Mouse (Mus musculus): Measurements from ENCODE around the gene Anks6. TPM values are rescaled to one million over a fixed set of nuclear protein-coding genes. Genes with fewer than 3 reads are reported as not detected.

Gene Anks6
- polyA plus RNA-seq, 1 experiment from 2014 or later, result 6.2 TPM

DNA sequence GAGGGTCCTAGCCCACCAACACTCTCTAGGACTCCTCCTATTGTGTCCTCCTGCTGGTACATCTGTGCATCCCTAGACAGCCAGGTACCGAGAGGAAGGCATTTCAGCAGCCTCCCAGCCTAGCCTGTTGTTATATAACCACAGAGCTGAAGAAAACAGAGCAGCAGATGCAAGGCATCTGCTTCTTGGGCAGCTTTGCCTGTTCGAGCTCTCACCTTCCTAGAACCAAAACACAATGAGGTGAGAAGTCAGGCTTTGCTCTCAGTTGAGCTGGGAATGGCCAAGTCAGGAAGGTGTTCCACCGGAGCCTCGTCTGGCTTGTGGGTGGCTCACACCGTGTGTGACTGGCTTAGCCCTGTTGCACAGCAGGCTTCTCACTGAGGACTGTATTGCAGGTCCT is 74.3 kb downstream of the Anks6 start:
- no peak overlapping the region for H3K4me2 ChIP-seq (replicated peaks)
- H3K9ac ChIP-seq, result no peak overlapping the region
- H3K27me3 ChIP-seq, result peaks cover 28% of the 10 kb centered on the region
- WGBS, result 73% methylated on average over 5 of the region's 5 CpGs
- H3K4me3 ChIP-seq, result no peak overlapping the region
- no peak for ATAC-seq (ENCODE audit: low FRiP score, low read depth)
- H3K9me3 ChIP-seq, result no peaks in the 10 kb centered on the region
- H3K27ac ChIP-seq, result no peak overlapping the region
- H3K36me3 ChIP-seq, result no peaks in the 10 kb centered on the region
- H3K4me1 ChIP-seq, result no peaks in the 10 kb centered on the region

DNA sequence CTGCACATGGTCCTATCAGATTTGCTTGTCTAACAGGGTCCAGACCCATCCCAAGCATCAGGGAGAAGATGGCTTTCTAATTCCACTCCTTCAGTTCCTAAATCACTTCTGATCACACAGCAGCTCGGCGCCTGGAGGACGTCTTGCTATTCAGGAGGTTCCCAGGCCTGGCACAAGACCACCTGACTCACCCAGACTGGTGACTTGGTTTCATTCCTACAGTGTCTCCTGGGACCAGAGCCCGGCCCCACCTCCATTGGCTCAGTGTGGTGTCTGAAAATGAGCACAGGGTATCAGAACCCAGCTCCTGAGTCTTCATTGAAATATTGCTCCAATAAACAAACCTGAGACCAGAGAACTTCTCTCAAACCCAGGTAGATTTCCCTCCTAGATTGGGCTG is 75.1 kb downstream of the Anks6 start:
- H3K9me3 ChIP-seq, result no peaks in the 10 kb centered on the region
- H3K4me3 ChIP-seq, result no peak overlapping the region
- H3K4me1 ChIP-seq, result no peaks in the 10 kb centered on the region
- WGBS, result 82% methylated on average over 4 of the region's 4 CpGs
- no peak overlapping the region for H3K27ac ChIP-seq
- no peak overlapping the region for H3K9ac ChIP-seq
- ATAC-seq (ENCODE audit: low FRiP score, low read depth), result no peak
- no peaks in the 10 kb centered on the region for H3K36me3 ChIP-seq
- peaks cover 22% of the 10 kb centered on the region for H3K27me3 ChIP-seq
- no peak overlapping the region for H3K4me2 ChIP-seq (replicated peaks)

DNA sequence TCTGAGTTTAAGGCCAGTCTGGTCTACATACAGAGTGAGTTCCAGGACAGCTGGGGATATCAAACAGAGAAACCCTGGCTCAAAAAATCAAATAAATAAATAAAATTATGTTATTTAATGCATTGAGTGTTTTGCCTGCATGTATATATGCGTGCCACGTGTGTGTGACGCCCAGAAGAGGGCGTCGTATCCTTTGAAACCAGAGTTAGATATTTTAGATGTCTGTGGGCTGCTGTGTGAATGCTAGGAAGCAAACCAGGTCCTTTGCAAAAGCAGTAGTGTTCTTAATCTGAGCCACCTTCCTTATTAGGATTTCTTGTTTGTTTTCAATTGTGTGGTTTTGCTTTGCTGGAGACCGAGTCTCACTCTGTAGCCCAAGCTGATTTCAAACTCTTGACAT is 78.9 kb downstream of the Anks6 start:
- H3K9ac ChIP-seq, result no peak overlapping the region
- no peak for ATAC-seq (ENCODE audit: low FRiP score, low read depth)
- H3K4me1 ChIP-seq, result no peaks in the 10 kb centered on the region
- whole genome bisulfite sequencing, result 83% methylated on average over 6 of the region's 6 CpGs
- no peak overlapping the region for H3K27ac ChIP-seq
- H3K4me2 ChIP-seq (replicated peaks), result no peak overlapping the region
- no peaks in the 10 kb centered on the region for H3K36me3 ChIP-seq
- H3K4me3 ChIP-seq, result no peak overlapping the region
- no peaks in the 10 kb centered on the region for H3K9me3 ChIP-seq
- 0 out of 2 replicates have a peak, but pooled peaks cover 6% of the 10 kb centered on the region for H3K27me3 ChIP-seq

DNA sequence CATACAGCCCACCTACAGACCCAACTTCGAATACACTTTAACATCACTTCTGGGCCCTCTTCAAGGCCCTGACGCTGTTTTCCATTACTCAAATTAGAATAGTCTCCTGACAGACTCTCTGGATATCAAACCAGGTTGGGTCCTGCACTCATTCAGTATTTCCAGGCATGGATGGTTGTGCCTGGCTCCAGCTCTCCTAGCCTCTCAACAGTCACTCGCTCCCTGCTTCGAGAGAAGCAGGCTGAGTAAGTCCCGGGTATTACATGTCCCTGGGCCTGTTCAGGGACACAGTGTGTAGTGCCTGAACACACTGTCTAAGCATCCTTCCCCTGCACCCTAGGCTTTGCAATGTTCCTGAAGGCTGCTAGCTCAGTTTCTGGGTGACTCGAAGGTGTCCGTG is 80.1 kb downstream of the Anks6 start:
- H3K9ac ChIP-seq, result no peak overlapping the region
- H3K27me3 ChIP-seq, result 0 out of 2 replicates have a peak, but pooled peaks cover 4% of the 10 kb centered on the region
- no peak overlapping the region for H3K27ac ChIP-seq
- no peaks in the 10 kb centered on the region for H3K36me3 ChIP-seq
- no peak for ATAC-seq (ENCODE audit: low FRiP score, low read depth)
- no peaks in the 10 kb centered on the region for H3K9me3 ChIP-seq
- no peak overlapping the region for H3K4me2 ChIP-seq (replicated peaks)
- no peaks in the 10 kb centered on the region for H3K4me1 ChIP-seq
- WGBS, result 89% methylated on average over 7 of the region's 7 CpGs
- no peak overlapping the region for H3K4me3 ChIP-seq

DNA sequence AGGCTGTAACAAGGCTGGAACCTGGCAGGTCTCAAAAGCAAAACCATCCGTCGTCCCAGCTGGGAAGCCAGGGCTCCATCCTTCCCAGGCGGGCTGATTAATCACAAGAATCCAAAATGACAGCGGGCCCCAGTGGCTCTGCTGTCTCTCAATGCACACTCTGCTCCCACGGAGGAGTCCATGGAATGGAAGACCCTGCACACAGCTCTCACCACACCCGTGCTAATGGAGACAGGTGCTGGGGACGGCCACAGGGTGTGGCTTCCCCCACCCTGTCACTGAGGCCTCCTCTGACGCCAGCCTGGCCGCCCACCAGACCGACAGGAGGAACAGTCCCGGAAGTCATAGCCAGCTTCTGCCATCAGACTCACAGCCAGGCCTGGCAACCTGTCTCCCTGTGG is 80.6 kb downstream of the Anks6 start:
- Histone ChIP-seq H3K9ac (no peak overlapping the region), H3K27me3 (0 out of 2 replicates have a peak, but pooled peaks cover 3% of the 10 kb centered on the region), H3K4me1 (no peaks in the 10 kb centered on the region), H3K4me2 (replicated peaks) (no peak overlapping the region), H3K9me3 (no peaks in the 10 kb centered on the region), H3K27ac (no peak overlapping the region), H3K36me3 (no peaks in the 10 kb centered on the region), H3K4me3 (no peak overlapping the region)
- WGBS, result 70% methylated on average over 11 of the region's 11 CpGs
- no peak for ATAC-seq (ENCODE audit: low FRiP score, low read depth)

DNA sequence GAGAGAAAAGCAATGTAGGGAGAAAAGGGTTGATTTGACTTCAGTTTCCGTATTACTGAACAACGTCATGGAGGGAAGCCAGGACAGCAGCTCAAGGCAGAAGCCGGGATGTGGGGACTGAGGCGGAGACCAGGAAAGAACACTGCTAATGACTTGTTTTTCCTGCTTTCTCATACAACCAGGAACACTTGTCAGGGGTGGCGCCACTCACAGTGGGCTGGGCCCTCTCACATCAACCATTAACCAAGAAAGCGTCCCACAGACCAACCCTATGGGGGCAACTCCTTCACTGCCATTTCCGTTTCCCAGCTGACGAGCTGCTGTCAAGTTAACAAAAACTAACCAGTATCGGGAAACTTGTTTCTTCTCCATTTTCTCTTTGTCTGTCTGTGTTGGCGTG is 83.9 kb downstream of the Anks6 start:
- Histone ChIP-seq H3K36me3 (no peaks in the 10 kb centered on the region), H3K9me3 (no peaks in the 10 kb centered on the region), H3K4me1 (no peaks in the 10 kb centered on the region), H3K9ac (no peak overlapping the region), H3K4me3 (no peak overlapping the region), H3K27ac (no peak overlapping the region), H3K4me2 (replicated peaks) (no peak overlapping the region), H3K27me3 (0 out of 2 replicates have a peak, but pooled peaks cover 3% of the 10 kb centered on the region)
- ATAC-seq (ENCODE audit: low FRiP score, low read depth), result no peak
- 78% methylated on average over 10 of the region's 10 CpGs for WGBS

DNA sequence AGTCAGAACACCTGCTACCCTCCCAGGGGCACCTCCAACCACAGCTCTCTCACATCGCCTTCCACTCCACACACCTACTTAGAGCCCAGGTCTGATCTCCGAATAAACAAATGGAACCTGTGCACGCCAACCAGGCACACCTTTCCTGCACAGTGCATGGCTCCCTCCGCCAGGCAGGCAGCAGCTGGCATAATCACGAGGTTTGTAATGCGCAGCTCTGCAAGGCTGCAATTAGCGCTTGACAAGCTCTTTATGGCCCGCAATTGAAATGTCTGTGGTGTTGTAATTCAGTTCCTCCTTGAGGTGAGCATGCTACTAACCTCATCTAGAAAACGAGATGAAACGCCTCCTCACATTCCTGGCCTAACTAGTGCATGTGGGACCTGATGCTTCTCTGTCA is 89.2 kb downstream of the Anks6 start:
- Histone ChIP-seq H3K9me3 (peaks cover 3% of the 10 kb centered on the region; the same call in 1 of the 2 replicates), H3K4me2 (replicated peaks) (no peak overlapping the region), H3K27ac (no peak overlapping the region), H3K4me3 (no peak overlapping the region), H3K27me3 (peaks cover 3% of the 10 kb centered on the region; the same call in 1 of the 2 replicates), H3K36me3 (no peaks in the 10 kb centered on the region), H3K9ac (no peak overlapping the region), H3K4me1 (no peaks in the 10 kb centered on the region)
- 47% methylated on average over 10 of the region's 10 CpGs for WGBS
- no peak for ATAC-seq (ENCODE audit: low FRiP score, low read depth)

DNA sequence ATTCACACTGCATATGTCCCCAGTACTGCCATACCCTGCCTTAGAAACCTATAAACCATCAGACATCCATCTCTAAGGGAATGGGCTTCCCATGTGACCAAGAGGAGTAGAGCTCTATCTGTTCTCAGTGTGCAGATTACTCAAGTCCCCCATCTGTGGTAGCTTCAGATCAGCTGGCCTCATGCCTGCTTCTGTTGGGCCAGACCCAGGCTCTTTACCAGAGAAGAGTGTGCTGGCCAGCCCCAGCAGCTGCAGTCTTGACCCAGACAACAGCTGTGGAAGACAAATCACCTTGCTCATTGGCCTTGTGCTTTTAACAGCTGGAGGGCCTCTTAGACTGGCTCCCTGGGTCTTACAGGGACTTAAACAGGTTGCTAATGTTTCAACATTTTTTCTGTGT is 90.7 kb downstream of the Anks6 start:
- ATAC-seq (ENCODE audit: low FRiP score, low read depth), result no peak
- H3K36me3 ChIP-seq, result no peaks in the 10 kb centered on the region
- H3K4me2 ChIP-seq (replicated peaks), result no peak overlapping the region
- no peak overlapping the region for H3K4me3 ChIP-seq
- no peaks in the 10 kb centered on the region for H3K4me1 ChIP-seq
- peaks cover 3% of the 10 kb centered on the region; the same call in 1 of the 2 replicates for H3K9me3 ChIP-seq
- H3K27ac ChIP-seq, result no peak overlapping the region
- H3K9ac ChIP-seq, result no peak overlapping the region
- H3K27me3 ChIP-seq, result no peaks in the 10 kb centered on the region; the same call in 1 of the 2 replicates

Other genes starting within 250 kb of the Anks6 start
- gene Gabbr2, start 65.6 kb downstream of the Anks6 start, polyA plus RNA-seq (2015; fragmentation: Nextera tagmentation; extraction: Ambion mirVana), result 0.11 and 0.14 TPM in 2 replicates
- gene Galnt12, start 34.5 kb upstream of the Anks6 start, polyA plus RNA-seq (2015; fragmentation: Nextera tagmentation; extraction: Ambion mirVana), result 3.8 and 4.3 TPM in 2 replicates
- 19.1 and 19.3 TPM in 2 replicates for gene Col15a1, start 150.7 kb upstream of the Anks6 start, polyA plus RNA-seq (2015; fragmentation: Nextera tagmentation; extraction: Ambion mirVana)